25 mouse cellular contexts compared by ENCODE assay signal in genomic region chr16:83271869-83272268, GRCm38 (mm10).
"Had no signal": no experiment of that assay in that cellular context is flagged by ENCODE, and none has a peak within 500 bp of the region (broad histone marks: within the 10 kb centered on the region; RNA-seq: fewer than 3 reads in every experiment).

No protein-coding gene starts in this region.

- H3K4me1 ChIP-seq: heart, embryonic 10.5 days; heart, embryonic 13.5 days; heart, embryonic 15.5 days; hindbrain, embryonic 10.5 days; hindbrain, embryonic 13.5 days; hindbrain, embryonic 15.5 days; intestine, embryonic 15.5 days; limb, embryonic 10.5 days; limb, embryonic 12.5 days had no signal

- H3K9ac ChIP-seq: heart, embryonic 13.5 days; heart, embryonic 15.5 days; hindbrain, embryonic 13.5 days; hindbrain, embryonic 15.5 days; intestine, embryonic 15.5 days; limb, embryonic 12.5 days had no signal

- H3K4me2 ChIP-seq: heart, embryonic 13.5 days; heart, embryonic 15.5 days; hindbrain, embryonic 13.5 days; hindbrain, embryonic 15.5 days; intestine, embryonic 15.5 days; limb, embryonic 12.5 days had no signal

- H3K4me3 ChIP-seq: gastrocnemius, adult 2 months; heart, embryonic 10.5 days; heart, embryonic 13.5 days; heart, embryonic 15.5 days; hindbrain, embryonic 10.5 days; hindbrain, embryonic 13.5 days; hindbrain, embryonic 15.5 days; intestine, embryonic 15.5 days; layer of hippocampus, adult 2 months; left cerebral cortex, adult 2 months; limb, embryonic 10.5 days; limb, embryonic 12.5 days had no signal

- ATAC-seq: inflammation-experienced regulatory T-cells, adult 6 months; intestine, embryonic 15.5 days; intestine, postnatal 0 days had no signal

- H3K36me3 ChIP-seq: heart, embryonic 10.5 days; heart, embryonic 13.5 days; heart, embryonic 15.5 days; hindbrain, embryonic 10.5 days; hindbrain, embryonic 13.5 days; hindbrain, embryonic 15.5 days; intestine, embryonic 15.5 days; limb, embryonic 10.5 days; limb, embryonic 12.5 days had no signal

- H3K27ac ChIP-seq: gastrocnemius, adult 2 months; heart, embryonic 10.5 days; heart, embryonic 13.5 days; heart, embryonic 15.5 days; hindbrain, embryonic 10.5 days; hindbrain, embryonic 13.5 days; hindbrain, embryonic 15.5 days; intestine, embryonic 15.5 days; layer of hippocampus, adult 2 months; left cerebral cortex, adult 2 months; limb, embryonic 10.5 days; limb, embryonic 12.5 days had no signal

- H3K9me3 ChIP-seq: heart, embryonic 10.5 days; heart, embryonic 13.5 days; heart, embryonic 15.5 days; hindbrain, embryonic 10.5 days; hindbrain, embryonic 13.5 days; hindbrain, embryonic 15.5 days; intestine, embryonic 15.5 days; limb, embryonic 10.5 days; limb, embryonic 12.5 days had no signal

- H3K27me3 ChIP-seq: heart, embryonic 13.5 days; heart, embryonic 15.5 days; hindbrain, embryonic 13.5 days; hindbrain, embryonic 15.5 days; intestine, embryonic 15.5 days; limb, embryonic 12.5 days had no signal

- DNase-seq: gastrocnemius, adult 2 months; gastrocnemius, postnatal 10 days; gastrocnemius, postnatal 25 days; heart, adult 18-20 months; heart, postnatal 14 days; heart, postnatal 36 days; kidney, adult 18-20 months; kidney, adult 8-10 months; kidney, postnatal 10 days; kidney, postnatal 25 days; kidney, postnatal 4 days; liver had no signal
